Mouse (Mus musculus) stomach, embryonic 15.5 days (tissue): Measurements from ENCODE around the gene Dapk2. TPM values are rescaled to one million over a fixed set of nuclear protein-coding genes. Genes with fewer than 3 reads are reported as not detected.
A peak's percentile ranks its signal among the peaks of the same experiment; 100 is the strongest.

ENCODE experiments used
- ATAC-seq: fragments of 200-750 bp; cut with Nextera tagmentation; 2 replicates; pipeline ENCODE4 v1.8.0; 2017; ENCODE audit warnings: low read depth, moderate number of reproducible peaks, moderate TSS enrichment; ENCODE audit not compliant: insufficient read depth, low FRiP score
- H3K27ac ChIP-seq: fragments of 300-500 bp; sonication (generic); 2 replicates; pipeline ENCODE4 v1.5.1; 2015; ENCODE audit warnings: mild to moderate bottlenecking, inconsistent platforms
- H3K27me3 ChIP-seq: fragments of 300-500 bp; sonication (generic); replicated peaks from 2 replicates; pipeline ENCODE4 v1.6.1; 2015; ENCODE audit warnings: inconsistent platforms
- H3K36me3 ChIP-seq: fragments of 300-500 bp; sonication (generic); 2 replicates; pipeline ENCODE4 v1.6.1; 2015; ENCODE audit warnings: inconsistent platforms
- H3K4me1 ChIP-seq: fragments of 300-500 bp; sonication (generic); 2 replicates; pipeline ENCODE4 v1.6.1; 2015; ENCODE audit warnings: inconsistent platforms
- H3K4me2 ChIP-seq: fragments of 300-500 bp; sonication (generic); 2 replicates; pipeline ENCODE4 v1.6.1; 2015; ENCODE audit warnings: mild to moderate bottlenecking, inconsistent platforms
- H3K4me3 ChIP-seq: fragments of 300-500 bp; sonication (generic); replicated peaks from 2 replicates; pipeline ENCODE4 v1.5.1; 2015; ENCODE audit warnings: inconsistent platforms
- H3K9ac ChIP-seq: fragments of 300-500 bp; sonication (generic); 2 replicates; pipeline ENCODE4 v1.6.1; 2015; ENCODE audit warnings: inconsistent platforms
- H3K9me3 ChIP-seq: fragments of 300-500 bp; sonication (generic); 2 replicates; pipeline ENCODE4 v1.6.1; 2016; ENCODE audit warnings: inconsistent platforms
- WGBS: fragments of 180-500 bp; shearing (Covaris S2); methylation state at CpG from one replicate; pipeline ENCODE4 v1.1.7; 2015; 5-methylcytosine and 5-hydroxymethylcytosine counted together
- polyA plus RNA-seq: library from polyadenylated mRNA; unstranded; fragments of >200 nt; fragmentation: Nextera tagmentation; extraction: Ambion mirVana; gene quantifications from 2 replicates; pipeline ENCODE4 v1.2.1, GENCODE M21; 2015

The Dapk2 gene
- polyA plus RNA-seq, 1 experiment from 2014 or later = 10.1 TPM

DNA sequence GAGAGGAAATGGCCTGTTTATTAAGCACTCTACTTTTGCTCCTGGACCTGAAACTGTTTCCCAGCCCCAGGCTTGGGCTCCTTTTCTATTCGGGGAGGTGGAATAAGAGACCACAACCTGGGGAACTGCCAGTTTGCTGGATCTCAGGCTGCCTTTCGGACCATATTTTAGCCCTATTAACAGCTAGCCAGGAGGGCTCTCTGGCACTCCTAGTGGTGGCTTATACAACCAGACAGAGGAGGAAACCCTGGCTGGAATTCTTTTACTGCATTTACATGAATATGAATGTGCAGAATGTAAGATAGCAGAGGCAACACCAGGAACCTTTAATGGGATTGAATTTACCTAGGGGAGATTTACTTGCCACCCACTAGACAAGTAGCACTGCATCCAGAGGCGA is 83.0 kb downstream of the Dapk2 start:
- H3K27ac ChIP-seq = no peak overlapping the region
- no peak overlapping the region for H3K9ac ChIP-seq
- WGBS = 57% methylated on average over 3 of the region's 3 CpGs

DNA sequence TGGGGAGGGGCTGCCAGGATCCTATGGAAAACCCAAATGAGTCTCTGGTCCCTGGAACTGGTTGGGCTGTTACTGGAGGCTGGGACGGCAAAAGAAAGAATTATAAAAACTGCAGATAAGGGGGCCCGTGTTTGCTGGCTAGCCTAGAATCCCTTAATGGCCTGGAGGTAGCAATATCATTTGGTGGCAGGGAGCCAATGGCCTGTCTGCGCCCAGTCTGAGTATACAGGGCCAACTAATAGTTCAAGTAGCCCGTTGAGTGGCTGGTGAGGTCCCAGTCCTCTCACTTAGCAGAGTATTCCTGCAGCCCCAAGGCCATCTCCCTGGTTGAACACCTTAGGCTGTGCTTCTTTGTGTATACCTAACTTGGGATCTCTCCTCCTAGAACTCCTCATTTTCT is 83.7 kb downstream of the Dapk2 start:
- ATAC-seq = no peak
- H3K4me3 ChIP-seq = no peak overlapping the region
- 63% methylated on average over 4 of the region's 4 CpGs for WGBS
- no peaks in the 10 kb centered on the region for H3K9me3 ChIP-seq
- H3K9ac ChIP-seq = no peak overlapping the region
- H3K4me2 ChIP-seq = no peak overlapping the region
- H3K36me3 ChIP-seq = no peaks in the 10 kb centered on the region
- no peaks in the 10 kb centered on the region for H3K4me1 ChIP-seq
- H3K27ac ChIP-seq = no peak overlapping the region
- no peaks in the 10 kb centered on the region for H3K27me3 ChIP-seq

More for the DNA sequence above, 83.0 kb downstream of the Dapk2 start:
- H3K4me3 ChIP-seq = no peak overlapping the region
- no peaks in the 10 kb centered on the region for H3K4me1 ChIP-seq
- H3K9me3 ChIP-seq = no peaks in the 10 kb centered on the region
- H3K36me3 ChIP-seq = no peaks in the 10 kb centered on the region
- H3K27me3 ChIP-seq = no peaks in the 10 kb centered on the region
- H3K4me2 ChIP-seq = no peak overlapping the region
- no peak for ATAC-seq

- Histone ChIP-seq H3K4me3 (no peak overlapping the region), H3K4me1 (no peaks in the 10 kb centered on the region), H3K4me2 (no peak overlapping the region), H3K27me3 (no peaks in the 10 kb centered on the region), H3K9ac (no peak overlapping the region), H3K9me3 (no peaks in the 10 kb centered on the region), H3K27ac (no peak overlapping the region), H3K36me3 (no peaks in the 10 kb centered on the region)
- WGBS = 58% methylated on average over 4 of the region's 4 CpGs
- no peak for ATAC-seq
Measured at GRCm38 (mm10) chr9:66243240-66243639, 85.2 kb downstream of the Dapk2 start.

GRCm38 (mm10) chr9:66244079-66244478 is 86.1 kb downstream of the Dapk2 start:
- H3K27me3 ChIP-seq = no peaks in the 10 kb centered on the region
- no peak overlapping the region for H3K4me2 ChIP-seq
- no peaks in the 10 kb centered on the region for H3K36me3 ChIP-seq
- no peak overlapping the region for H3K27ac ChIP-seq
- no peak for ATAC-seq
- H3K9me3 ChIP-seq = no peaks in the 10 kb centered on the region
- H3K4me1 ChIP-seq = no peaks in the 10 kb centered on the region
- H3K4me3 ChIP-seq = no peak overlapping the region
- WGBS = 84% methylated on average over 5 of the region's 5 CpGs
- no peak overlapping the region for H3K9ac ChIP-seq

GRCm38 (mm10) chr9:66245707-66246106 is 87.7 kb downstream of the Dapk2 start:
- no peaks in the 10 kb centered on the region for H3K36me3 ChIP-seq
- ATAC-seq = no peak
- H3K27ac ChIP-seq = no peak overlapping the region
- WGBS = 46% methylated on average over 4 of the region's 4 CpGs
- H3K9me3 ChIP-seq = no peaks in the 10 kb centered on the region
- no peak overlapping the region for H3K4me2 ChIP-seq
- H3K4me1 ChIP-seq = no peaks in the 10 kb centered on the region
- no peak overlapping the region for H3K4me3 ChIP-seq
- no peaks in the 10 kb centered on the region for H3K27me3 ChIP-seq
- no peak overlapping the region for H3K9ac ChIP-seq

- Histone ChIP-seq H3K9ac (no peak overlapping the region), H3K27ac (no peak overlapping the region), H3K36me3 (no peaks in the 10 kb centered on the region), H3K27me3 (no peaks in the 10 kb centered on the region), H3K4me3 (no peak overlapping the region), H3K9me3 (no peaks in the 10 kb centered on the region), H3K4me2 (no peak overlapping the region), H3K4me1 (0 out of 2 replicates have a peak, but pooled peaks cover 9% of the 10 kb centered on the region)
- 73% methylated on average over 6 of the region's 6 CpGs for WGBS
- ATAC-seq = peak; percentile 42; the same call in 1 of the 2 replicates
Measured at GRCm38 (mm10) chr9:66249281-66249680, 91.3 kb downstream of the Dapk2 start.

GRCm38 (mm10) chr9:66251159-66251691 is 93.2 kb downstream of the Dapk2 start:
- H3K4me1 ChIP-seq = 0 out of 2 replicates have a peak, but pooled peaks cover 9% of the 10 kb centered on the region
- no peak overlapping the region for H3K4me2 ChIP-seq
- ATAC-seq = peak; percentile 59; the same call in 1 of the 2 replicates
- no peaks in the 10 kb centered on the region for H3K27me3 ChIP-seq
- no peaks in the 10 kb centered on the region for H3K36me3 ChIP-seq
- no peak overlapping the region for H3K27ac ChIP-seq
- 25% methylated on average over 6 of the region's 6 CpGs for WGBS
- H3K9me3 ChIP-seq = no peaks in the 10 kb centered on the region
- H3K9ac ChIP-seq = no peak overlapping the region
- no peak overlapping the region for H3K4me3 ChIP-seq

DNA sequence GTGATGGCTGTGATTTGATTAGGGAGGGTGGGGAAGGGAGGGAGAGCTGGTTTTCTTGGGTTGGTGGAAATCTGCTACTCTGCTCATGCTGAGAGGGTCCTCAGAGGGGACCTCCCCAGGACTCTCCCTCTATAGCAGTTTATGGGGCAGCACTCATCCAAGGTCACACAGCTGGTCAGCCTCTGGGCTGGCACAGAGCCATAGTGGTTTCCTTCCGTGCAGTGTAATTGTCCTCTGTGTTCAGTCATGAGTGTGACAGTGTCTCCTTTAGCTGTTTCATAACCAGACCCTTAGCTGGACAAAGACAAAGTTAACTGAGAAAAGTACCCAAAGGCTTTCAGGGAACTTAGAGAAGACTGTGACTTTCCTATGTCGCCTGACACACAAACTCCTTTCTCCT is 103.7 kb downstream of the Dapk2 start:
- no peaks in the 10 kb centered on the region for H3K4me1 ChIP-seq
- 69% methylated on average over 2 of the region's 2 CpGs for WGBS
- H3K4me2 ChIP-seq = no peak overlapping the region
- H3K9me3 ChIP-seq = no peaks in the 10 kb centered on the region
- H3K9ac ChIP-seq = no peak overlapping the region
- no peaks in the 10 kb centered on the region for H3K36me3 ChIP-seq
- no peak overlapping the region for H3K4me3 ChIP-seq
- H3K27me3 ChIP-seq = no peaks in the 10 kb centered on the region
- ATAC-seq = no peak
- no peak overlapping the region for H3K27ac ChIP-seq

DNA sequence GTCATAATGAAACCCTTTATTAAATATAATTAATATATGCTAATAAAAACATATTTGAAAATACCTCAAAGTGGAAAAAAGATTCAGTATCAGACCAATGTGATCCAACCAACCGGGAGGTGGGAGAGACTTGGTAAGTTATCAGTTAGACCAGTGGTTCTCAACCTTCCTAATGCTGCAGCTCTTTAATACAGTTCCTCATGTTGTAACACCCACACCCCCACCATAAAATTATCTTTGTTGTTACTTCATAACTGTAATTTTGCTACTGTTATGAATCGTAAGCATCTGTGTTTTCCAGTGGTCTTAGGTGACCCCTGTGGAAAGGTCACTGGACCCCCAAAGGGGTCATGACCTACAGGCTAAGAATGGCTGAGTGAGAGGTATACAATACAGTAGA is 105.7 kb downstream of the Dapk2 start:
- Histone ChIP-seq H3K9ac (no peak overlapping the region), H3K4me3 (no peak overlapping the region), H3K36me3 (no peaks in the 10 kb centered on the region), H3K27ac (no peak overlapping the region), H3K27me3 (no peaks in the 10 kb centered on the region), H3K4me1 (no peaks in the 10 kb centered on the region), H3K4me2 (no peak overlapping the region), H3K9me3 (no peaks in the 10 kb centered on the region)
- WGBS = 80% methylated on average over 2 of the region's 2 CpGs
- ATAC-seq = no peak

DNA sequence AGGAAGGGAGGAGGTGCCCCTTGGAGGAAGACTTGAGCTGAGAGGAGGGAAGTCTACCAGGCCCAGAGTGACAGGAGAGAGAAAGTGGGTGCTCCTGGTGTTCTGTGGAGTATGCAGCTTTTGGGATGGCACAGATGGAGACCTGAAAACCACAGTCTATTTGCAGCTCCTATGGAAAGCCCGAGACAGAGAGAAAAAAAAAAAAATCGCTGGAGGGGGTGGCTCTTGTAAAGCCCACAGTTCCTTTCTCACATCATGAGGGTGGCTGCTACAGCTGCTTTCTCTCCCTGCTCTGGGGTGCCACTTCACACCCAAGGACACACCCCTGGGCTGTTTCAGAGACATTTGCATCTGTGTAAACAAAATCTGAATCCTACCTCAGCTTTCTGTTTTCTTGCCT is 107.6 kb downstream of the Dapk2 start:
- H3K4me3 ChIP-seq = no peak overlapping the region
- H3K9ac ChIP-seq = no peak overlapping the region
- no peaks in the 10 kb centered on the region for H3K9me3 ChIP-seq
- WGBS = 16% methylated on average over 2 of the region's 2 CpGs
- H3K4me1 ChIP-seq = no peaks in the 10 kb centered on the region
- no peak overlapping the region for H3K4me2 ChIP-seq
- no peaks in the 10 kb centered on the region for H3K36me3 ChIP-seq
- no peaks in the 10 kb centered on the region for H3K27me3 ChIP-seq
- ATAC-seq = no peak
- no peak overlapping the region for H3K27ac ChIP-seq

GRCm38 (mm10) chr9:66266237-66267170 is 108.5 kb downstream of the Dapk2 start:
- no peak overlapping the region for H3K27ac ChIP-seq
- no peak for ATAC-seq

GRCm38 (mm10) chr9:66268804-66269203 is 110.8 kb downstream of the Dapk2 start:
- H3K36me3 ChIP-seq = no peaks in the 10 kb centered on the region

More at GRCm38 (mm10) chr9:66266237-66267170, 108.5 kb downstream of the Dapk2 start:
- Histone ChIP-seq H3K4me3 (no peak overlapping the region), H3K9me3 (no peaks in the 10 kb centered on the region), H3K27me3 (no peaks in the 10 kb centered on the region), H3K36me3 (no peaks in the 10 kb centered on the region), H3K4me2 (no peak overlapping the region), H3K4me1 (no peaks in the 10 kb centered on the region), H3K9ac (no peak overlapping the region)
- 67% methylated on average over 5 of the region's 5 CpGs for WGBS

More at GRCm38 (mm10) chr9:66268804-66269203, 110.8 kb downstream of the Dapk2 start:
- no peak overlapping the region for H3K9ac ChIP-seq
- H3K9me3 ChIP-seq = no peaks in the 10 kb centered on the region
- H3K27me3 ChIP-seq = no peaks in the 10 kb centered on the region
- ATAC-seq = no peak
- WGBS = 71% methylated on average over 4 of the region's 4 CpGs
- H3K27ac ChIP-seq = no peak overlapping the region
- no peak overlapping the region for H3K4me2 ChIP-seq
- H3K4me3 ChIP-seq = no peak overlapping the region
- no peaks in the 10 kb centered on the region for H3K4me1 ChIP-seq
